Mouse (Mus musculus): Measurements from ENCODE around the gene Hbs1l.
"Not testable (repeated sequence)": the region's sequence is repeated elsewhere in the genome, so short reads cannot be mapped to it uniquely, and the experiment has no call there.

The Hbs1l gene

DNA sequence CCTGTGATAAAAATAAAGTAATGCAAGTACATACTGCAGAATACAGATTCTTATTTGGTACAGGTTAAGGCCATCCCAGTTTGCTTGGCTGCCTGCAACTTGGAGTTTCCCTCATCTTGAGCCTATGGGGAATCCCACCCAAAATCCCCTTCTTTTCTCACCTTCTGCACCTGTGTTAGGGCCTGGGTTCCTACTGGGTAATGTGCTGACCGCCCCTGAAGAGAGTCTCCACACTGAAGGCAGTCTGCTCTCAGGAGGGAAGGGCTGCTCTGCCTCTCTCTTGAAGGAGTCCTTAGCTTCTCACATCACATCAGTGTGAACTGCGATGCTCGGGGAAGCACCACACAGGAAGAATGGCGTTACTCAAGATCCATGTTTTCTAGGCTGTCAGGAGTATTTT, 70.1 kb downstream of the Hbs1l start:
- no peak for DNase-seq

DNA sequence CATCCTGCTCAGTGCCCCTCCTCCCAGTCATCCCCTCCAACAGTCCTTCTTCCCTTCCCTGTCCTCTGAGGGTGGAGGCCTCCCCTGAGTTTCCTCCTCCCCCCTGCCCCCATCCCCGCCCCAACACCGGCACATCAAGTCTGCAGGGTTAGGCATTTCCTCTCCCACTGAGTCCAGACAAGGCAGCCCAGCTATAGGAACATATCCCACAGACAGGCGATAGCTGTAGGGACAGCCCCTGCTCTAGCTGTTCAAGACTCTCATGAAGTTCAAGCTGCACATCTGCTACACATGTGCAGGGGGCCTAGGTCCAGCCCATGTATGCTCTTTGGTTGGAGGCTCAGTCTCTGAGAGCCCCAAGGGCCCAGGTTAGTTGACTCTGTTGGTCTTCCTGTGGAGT, 70.7 kb downstream of the Hbs1l start:
- DNase-seq = no peak

DNA sequence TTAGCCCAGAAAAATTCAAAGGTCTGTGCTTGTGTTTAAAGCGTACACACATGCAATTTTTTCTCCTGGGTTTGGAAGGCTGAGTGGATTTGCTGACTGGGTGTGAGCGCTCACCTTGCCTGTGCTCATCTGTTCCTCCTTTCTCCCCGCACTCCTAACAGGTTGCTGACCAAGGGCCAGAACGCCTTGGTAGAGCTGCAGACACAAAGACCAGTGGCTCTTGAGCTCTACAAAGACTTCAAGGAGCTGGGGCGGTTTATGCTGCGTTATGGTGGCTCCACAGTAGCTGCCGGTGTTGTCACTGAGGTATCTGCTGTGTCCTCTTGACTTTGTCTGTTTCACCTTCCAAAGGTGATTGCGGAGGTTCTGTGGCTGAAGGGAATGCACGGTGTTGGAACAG, 71.7 kb downstream of the Hbs1l start:
- no peak for DNase-seq

DNA sequence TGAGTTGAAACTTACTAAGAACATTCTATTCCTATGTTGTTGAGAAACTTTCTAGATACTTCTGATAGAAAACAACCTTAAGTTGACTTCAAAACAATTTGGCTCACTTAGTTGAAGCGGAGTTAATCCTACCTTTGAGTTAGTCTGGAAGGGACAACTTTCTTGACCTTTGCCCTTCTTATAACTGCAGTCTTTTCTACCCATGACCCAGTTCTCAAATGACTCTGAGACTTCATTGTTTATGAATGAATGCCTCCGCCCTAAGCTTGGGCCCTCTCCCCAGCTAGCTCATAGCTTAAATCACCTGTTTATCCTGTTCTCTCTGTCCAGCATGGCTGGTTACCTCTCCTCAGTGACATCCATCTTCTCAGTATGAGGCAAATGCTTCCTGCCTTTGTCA, 73.8 kb downstream of the Hbs1l start:
- no peak for DNase-seq

DNA sequence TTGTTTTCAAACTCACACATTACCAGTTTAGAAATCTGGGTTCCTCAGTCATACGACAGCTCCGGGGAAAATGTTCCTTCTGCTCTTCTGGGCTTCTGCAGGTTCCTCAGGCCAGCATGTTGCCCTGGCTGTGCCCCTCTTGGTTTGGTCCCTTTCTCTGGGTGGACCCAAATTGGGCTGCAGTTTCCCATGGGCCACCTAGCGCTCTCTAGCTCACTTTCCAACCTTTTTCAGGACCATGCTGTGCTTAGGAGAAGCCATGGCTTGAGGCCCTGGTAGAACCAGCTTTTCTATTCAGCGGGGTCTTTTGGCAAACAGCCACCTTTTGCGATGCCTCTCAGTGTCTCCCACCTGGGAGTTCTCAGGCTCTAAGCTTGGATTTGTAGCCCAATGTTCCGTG, 76.5 kb downstream of the Hbs1l start:
- no peak for DNase-seq

DNA sequence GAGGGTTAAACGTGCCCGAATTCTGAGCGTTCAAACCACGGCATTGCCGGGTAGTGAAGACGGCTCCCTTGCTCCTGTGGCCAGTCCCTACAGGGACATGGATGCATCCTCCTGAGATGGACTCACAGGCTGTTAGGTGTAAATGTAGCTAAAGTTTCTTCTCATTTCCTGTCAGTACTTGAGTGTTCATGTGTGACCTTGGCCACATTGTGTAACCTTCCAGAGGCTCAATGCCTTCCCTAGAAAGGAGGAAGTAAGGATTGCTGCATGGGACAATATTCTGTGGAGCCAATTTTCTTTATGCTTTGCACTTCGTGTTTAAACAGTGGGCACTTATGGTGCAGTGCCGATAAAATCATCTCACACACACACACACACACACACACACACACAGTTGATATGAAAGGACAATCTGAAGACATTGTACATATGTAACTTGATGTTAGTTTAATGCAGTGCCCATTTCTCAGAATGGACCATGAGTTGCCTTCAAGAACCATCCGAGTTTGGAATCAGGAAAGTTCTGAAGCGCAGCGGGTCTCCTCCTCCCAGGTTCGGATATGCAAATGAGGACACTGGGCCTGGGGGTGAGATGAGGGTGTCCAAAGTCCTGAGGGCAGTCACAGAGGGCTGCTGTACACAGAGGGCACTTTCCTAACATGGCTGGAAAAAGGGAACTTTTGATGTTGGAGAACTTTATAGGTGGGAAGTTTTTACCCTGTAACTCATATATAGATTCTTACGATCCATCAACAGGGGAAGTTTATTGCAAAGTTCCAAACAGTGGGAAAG, 81.1 kb downstream of the Hbs1l start, which contains the start of gene Aldh8a1:
Gene Aldh8a1 (plus strand): TSS at position 610 of the 792 bp plus-strand sequence.
- no peak for DNase-seq

DNA sequence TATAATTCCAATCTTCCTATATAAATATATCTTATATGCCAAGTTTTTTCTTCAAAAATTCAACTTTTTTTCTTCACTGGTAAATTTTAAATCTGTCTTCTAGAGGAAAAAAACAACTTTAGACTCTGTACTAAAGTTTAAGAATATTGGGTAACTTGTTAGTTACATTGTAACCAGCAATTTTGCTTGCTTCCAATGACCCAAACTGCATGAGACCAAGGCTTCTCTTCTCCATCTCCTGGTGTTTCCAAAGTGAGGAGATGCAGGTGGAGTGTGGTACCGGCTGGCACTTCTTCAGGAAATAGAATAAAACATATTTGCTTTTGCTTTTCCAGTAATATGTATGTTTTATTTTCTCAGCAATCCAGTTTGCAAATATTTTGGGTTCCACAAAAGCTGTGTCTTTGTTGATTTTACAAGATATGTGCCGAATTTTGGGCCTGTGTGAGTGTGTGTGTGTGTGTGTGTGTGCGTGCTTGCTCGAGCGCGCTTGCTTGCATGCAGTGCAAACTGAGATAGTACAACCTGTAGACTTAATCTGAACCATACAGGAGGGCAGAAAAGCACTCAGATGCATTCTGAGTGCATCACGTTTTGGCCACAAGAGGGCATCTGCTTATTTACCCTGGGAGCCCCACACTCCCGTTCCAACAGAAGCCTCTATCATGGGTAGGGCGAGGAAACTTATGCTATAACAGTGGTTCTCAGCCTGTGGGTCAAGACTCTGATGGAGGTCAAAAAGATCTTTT, 82.6 kb downstream of the Hbs1l start:
- peak; percentile 12 for DNase-seq

DNA sequence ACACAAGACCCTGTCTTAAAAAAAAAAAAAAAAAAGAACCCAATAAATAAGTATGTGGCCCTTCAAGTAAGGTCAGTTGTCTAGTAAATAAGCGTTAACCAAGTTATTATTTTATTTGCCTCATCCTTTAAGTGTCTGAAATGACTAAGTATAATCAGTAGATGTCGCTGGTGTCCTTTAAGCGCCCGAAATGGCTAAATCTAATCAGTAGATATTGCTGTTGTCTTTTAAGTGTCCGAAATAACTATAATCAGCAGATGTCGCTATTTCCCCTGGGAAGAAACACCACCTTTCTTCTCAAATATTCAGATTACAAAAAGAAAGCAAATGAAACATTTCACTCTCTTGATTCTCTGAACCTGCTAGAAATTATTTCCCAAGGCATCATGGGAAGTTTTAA, 87.1 kb downstream of the Hbs1l start:
- DNase-seq = peak; percentile 77

DNA sequence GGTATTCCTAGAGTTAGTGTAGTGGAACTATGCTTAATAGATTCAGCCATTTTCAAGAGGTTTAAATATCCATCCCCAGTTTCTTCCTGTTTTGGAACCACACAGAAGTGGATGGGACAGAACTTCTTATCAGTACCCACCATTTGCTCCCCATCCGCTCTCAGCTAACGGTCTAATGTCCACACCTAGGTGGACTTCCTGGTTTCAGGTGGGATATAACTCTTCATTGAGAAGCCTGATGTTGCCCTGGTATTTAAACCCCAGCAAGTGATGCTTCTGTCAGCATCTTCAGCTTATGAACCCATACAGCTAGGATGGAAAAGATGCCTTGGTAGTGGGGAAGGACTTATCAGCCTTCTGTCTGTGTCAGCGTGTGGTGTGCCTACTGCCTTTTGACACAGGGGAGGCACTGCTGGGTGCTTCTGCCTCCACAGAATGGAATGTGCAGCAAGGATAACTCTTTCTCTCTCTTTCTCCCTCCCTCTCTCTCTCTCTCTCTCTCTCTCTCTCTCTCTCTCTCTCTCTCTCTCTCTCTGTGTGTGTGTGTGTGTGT, 89.4 kb downstream of the Hbs1l start:
- DNase-seq = no peak

DNA sequence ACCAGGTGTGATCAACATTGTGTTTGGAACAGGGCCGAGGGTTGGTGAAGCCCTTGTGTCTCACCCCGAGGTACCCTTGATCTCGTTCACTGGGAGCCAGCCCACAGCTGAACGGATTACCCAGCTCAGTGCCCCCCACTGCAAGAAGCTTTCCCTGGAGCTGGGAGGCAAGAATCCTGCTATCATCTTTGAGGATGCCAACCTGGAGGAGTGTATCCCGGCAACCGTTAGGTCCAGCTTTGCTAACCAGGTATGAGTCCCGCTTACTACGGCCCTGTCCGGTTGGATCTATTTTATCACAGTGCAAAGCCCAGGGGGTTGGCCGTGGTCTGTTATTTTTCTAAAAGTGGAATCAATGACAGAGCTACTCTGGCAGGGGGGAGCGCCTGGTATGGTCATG, 93.3 kb downstream of the Hbs1l start:
- no peak for DNase-seq

DNA sequence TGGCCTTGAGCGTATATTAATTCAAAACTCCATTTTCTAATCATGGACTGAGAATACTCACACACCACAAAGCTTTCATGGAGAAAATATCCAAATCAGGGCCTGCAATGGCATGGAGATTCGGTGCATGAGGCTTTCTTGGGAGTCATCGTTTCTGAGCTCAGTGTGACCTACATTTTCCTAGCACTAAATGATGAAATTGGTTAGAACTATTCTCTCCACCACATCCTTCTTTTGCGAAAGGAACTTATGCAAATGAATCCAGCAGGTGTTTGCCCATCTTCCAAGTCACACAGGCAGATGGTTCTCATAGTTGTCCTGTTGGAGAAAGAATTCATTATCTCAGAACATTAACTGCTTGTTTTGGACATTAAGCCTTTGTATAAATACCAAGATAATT, 94.7 kb downstream of the Hbs1l start:
- no peak for DNase-seq

DNA sequence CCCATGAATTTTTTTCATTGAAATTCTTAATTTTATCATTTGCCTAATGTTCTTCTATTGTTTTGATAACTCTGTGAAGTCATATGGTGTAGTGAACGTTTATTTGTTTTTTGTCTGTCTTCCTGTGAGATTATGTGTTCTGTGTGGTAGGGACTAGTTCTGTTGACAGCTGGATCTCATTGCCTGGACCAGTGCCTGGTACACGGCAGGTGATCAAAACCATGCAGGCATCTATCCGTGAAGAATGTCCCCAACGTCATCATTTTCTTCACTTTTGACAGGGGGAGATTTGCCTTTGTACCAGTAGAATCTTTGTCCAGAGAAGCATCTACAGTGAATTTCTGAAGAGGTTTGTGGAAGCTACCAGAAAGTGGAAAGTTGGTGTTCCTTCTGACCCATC, 95.5 kb downstream of the Hbs1l start:
- DNase-seq = no peak

DNA sequence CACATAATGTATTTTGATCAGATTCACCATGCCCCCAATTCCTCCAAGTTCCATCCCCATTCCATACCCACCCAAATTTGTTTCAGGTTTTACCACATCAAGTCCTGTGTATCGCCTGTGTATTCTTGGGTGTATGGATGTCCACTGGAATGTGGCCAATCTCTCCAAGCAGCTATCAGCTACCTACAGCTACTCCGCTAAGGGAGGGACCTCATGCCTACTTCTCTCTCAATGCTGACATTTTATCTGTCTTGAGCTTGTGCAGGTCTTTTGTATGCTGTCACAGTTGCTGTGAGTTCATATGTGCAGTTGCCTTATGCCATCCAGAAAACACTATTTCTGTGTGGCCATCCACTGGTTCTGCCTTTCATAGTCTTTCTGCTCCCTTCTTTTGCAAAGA, 97.6 kb downstream of the Hbs1l start:
- DNase-seq = no peak

DNA sequence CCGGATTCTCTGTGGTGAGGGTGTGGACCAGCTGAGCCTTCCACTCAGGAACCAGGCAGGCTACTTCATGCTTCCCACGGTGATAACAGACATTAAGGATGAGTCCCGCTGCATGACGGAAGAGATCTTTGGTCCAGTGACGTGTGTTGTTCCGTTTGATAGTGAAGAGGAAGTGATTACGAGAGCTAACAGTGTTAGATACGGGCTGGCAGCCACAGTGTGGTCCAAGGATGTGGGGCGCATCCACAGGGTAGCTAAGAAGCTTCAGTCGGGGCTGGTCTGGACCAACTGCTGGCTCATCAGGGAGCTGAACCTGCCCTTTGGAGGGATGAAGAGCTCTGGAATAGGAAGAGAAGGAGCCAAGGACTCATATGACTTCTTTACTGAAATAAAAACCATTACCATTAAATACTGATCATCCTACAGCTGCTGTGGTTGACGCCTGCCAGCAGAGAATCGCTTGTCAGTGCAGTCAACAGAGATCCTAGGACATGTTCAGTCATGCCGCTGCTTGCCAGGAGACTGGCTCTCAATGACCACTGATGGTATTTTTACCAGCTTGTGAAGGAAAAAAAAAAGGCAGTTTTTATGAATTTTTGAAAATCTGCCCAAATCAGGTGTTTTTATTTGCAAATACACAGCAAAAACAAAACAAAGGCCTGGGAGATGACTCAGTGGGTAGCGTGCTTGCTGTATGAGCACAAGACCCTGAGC, 99.8 kb downstream of the Hbs1l start:
- no peak for DNase-seq

DNA sequence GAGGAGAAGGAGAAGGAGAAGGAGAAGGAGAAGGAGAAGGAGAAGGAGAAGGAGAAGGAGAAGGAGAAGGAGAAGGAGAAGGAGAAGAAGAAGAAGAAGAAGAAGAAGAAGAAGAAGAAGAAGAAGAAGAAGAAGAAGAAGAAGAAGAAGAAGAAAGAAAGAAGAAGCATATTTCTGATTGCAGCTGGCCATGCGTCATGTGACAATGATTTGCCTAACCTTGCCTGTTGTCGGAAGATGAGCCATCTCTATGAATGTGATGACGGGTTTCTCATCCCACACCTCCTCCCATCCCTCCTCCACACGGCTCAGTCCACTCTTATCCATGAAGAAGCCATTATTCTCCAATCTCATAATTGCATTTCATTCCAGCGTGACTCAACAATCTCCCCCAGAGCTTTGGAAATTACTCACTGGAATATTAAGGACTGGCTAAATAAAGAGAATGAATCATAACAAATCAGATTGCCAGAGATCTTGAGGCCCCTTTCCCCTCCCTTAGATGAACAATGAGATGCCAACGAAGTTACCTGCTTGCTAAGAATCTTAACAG, 103.2 kb downstream of the Hbs1l start:
- DNase-seq = not testable (repeated sequence)

DNA sequence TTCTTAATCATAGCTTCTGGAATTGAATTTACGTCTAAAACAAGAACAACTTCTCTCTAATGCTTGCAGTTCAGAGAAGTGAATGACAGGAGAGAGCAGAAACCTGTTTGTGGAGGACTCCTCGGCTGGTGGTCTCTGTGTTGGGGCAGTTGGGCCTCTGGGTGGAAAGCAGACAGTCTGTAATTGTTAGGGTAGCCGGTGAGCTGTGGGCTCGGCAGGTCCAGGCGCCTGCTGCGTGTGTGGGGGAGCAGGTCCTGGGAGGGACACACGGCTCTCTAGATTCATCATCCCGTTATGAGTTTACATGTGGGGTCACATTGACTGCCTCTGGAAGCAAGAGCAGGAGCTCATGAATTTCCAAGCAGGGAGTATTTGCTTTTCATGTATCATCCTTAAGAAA, 103.8 kb downstream of the Hbs1l start:
- DNase-seq = no peak

DNA sequence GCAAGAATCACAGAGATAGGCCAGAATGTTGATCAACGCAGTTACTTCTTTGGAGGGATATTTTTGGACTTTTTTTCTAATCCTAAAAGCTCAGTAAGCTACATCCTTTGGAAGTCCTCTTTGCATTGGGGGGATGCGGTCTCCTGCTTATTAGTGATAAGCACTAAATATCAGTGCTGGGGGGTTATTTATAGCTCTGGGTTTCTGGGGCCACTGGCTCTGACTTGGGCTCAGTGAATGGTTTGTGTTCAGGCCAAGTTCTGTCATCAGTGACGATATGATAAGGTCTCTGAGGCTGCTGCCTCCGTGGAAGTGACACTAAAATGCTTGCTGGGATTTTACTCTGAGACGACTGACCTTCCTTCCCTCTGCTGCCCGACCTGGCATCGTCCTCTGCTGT, 104.3 kb downstream of the Hbs1l start:
- DNase-seq = no peak

DNA sequence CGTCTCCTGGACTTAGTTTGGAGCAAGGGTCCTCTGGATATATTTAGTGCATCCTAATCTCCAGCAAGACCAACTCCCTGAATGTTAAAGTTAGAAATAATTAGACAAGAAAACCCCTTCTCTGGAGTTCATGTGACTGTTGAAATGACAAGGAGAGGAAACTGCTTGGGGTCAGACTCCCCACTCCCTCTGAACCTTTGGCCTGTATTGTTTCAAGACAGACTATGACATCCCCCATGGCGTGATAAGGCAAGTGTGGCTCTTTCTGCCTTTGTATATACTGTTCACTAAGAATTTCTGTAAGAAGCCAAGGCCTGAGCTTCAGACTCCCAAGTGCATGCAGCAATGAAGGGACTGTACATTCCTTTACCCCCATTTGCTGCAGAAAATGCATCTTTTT, 104.7 kb downstream of the Hbs1l start:
- no peak for DNase-seq

DNA sequence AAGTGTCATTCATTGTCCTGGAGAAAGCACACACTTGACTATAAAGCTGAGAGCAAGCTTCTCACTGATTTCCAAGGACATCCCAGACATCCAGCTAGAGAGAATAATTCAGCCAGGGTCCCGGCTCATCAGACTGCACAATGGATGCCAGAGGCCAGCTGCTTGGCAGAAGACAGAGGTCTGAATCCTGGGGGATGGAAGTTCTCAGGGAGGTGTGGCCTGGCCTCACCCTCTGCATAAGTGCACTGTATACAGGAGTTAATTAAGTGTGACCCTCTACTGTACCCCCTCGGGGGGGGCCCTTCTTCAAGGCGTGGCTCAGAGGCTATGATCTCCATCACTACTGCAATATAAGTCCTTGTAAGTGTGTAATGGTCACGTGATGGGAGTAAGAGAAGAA, 105.5 kb downstream of the Hbs1l start:
- no peak for DNase-seq

DNA sequence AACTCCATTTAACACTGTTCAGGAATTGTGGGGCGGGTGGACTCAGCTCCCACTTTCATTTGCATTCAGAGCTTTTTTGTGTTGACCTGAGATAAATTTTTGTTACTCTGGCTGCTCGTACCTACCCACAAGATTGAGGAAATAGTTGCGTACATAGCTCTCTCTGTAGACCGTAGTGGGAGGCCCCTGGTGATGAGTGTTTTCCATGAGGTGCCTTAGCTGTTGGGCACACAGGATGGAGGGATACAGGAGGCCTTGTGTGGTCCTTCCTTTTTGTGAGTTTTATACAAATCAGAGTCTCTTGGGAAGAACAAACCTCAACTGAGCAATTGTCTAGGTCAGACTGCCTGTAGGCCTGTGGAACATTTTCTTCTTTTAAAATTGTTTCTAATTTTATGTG, 109.0 kb downstream of the Hbs1l start:
- DNase-seq = no peak

DNA sequence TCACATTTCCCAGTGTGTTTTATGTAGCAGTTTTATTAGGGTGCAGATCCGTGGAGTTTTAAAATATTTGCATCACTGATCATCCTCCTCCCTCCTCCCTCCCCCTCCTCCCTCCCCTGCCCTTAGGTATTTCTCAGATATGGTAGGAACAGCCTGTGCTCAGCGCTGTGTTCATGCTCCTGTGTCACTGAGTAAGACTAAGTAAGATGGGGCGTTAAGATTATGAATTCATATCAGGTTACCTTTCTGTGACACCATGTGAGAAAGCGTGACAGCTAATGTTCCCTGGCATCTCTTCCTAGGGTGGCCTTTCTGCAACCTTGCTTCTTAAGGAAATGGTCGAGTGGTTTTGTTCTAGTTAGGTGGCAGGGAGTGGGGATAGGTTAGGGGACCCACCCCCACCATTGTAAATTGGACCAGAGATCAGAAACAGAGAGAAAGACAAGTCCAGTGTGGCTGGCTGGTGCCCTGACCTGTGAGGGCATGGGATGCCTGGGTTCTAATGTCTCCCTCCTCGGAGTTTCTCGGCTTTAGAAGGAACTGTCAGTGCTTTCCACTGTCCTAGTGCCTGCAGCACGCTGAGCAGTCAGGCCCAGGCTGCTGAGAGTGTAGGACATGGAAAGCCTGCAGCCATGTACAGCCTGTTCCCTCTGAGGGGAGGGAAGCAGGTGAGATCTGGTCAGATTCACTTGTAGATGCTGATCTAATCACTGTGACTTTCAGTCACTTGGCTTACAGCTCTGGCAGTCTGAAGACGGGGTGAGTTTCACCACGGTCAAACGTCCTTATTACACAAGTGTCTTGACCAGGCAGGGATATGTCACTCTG, 110.1 kb downstream of the Hbs1l start:
- no peak for DNase-seq

DNA sequence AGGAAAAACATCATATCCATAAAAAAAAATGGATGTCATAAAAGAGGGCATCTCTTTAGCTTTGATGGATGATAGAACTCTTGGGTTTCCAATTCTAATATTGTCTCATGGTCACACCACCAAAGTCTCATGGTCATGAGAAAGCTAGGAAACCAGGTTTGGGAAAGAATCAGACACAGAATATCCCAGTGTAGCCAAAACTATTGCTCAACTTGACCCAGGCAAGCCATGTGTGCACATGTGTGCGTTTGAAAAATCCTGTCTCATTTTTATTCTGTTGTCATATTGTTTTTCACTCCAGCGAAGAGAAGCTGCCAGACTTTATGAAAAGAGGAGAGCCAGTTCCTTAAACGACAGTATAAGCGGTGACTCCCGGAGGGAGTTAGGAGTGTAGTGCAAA, 114.9 kb downstream of the Hbs1l start:
- DNase-seq = no peak

Measured in lung, postnatal 10 days (tissue).